In the genomic region with DNA sequence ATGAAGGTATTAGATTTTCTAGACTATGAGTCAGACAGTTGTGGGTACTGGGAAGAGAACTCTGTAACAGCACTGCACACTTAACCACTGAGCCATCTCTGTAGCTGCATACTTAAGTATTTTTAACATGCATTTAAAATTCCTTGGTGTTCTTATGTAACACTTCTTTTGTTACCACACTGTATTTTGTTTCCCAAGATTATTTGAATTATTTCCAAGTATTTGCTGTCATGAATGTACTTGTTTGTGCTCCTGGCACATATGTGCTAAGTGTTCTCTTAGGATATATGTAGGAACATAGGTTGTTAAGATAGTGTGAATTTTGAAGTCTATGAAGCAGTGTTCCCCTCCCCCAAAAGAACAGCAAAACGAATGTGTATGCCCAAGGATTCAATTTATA, we compare ENCODE assay signal across 24 mouse cellular contexts. TPM values are rescaled to one million over a fixed set of nuclear protein-coding genes. Genes with fewer than 3 reads are reported as not detected.
DNase-seq lines count a peak whose midpoint lies in the region; ATAC-seq and TF ChIP-seq lines count a peak whose summit lies in the region.
"Had no signal": no experiment of that assay in that cellular context is flagged by ENCODE, and none has a peak within 500 bp of the region (broad histone marks: within the 10 kb centered on the region; RNA-seq: fewer than 3 reads in every experiment).

No protein-coding gene starts in this region.

- TF ChIP-seq CTCF in lung, postnatal 0 days (IDR thresholded peaks at IDR 0.05): no peak

- TF ChIP-seq EP300 in lung, postnatal 0 days (IDR thresholded peaks at IDR 0.05): 0 out of 2 replicates have a peak, but pooled peaks have one; percentile 15

- H3K9ac ChIP-seq in lung, postnatal 0 days (replicated peaks; ENCODE audit: low read depth): no peak overlapping the region
- H3K9ac ChIP-seq: embryonic facial prominence, embryonic 12.5 days; forebrain, embryonic 12.5 days had no signal

- intact Hi-C loops in gastrocnemius, postnatal 36 days (cut with DNase I): no loop called here

- DNase-seq in lung, postnatal 0 days (ENCODE audit: low spot score): peak; percentile 47
- no peak for DNase-seq in lung, postnatal 14 days
- peak; percentile 62 for DNase-seq in fat pad, adult 2 months (ENCODE audit: extremely low read depth, low read depth, low spot score)
- no peak for DNase-seq in layer of hippocampus, postnatal 10 days (ENCODE audit: low spot score in 2 of 2)
- no peak for DNase-seq in gastrocnemius, postnatal 36 days
- DNase-seq: adrenal gland, adult 8-10 months; adrenal gland, postnatal 14 days; adrenal gland, postnatal 36 days; B cell, adult 2 months; cerebellum, adult 11-12 months; cerebellum, adult 2 months; cerebellum, adult 9-10 months; cerebellum, postnatal 10 days; cerebellum, postnatal 25 days had no signal

- no peaks in the 10 kb centered on the region for H3K4me1 ChIP-seq in lung, postnatal 0 days (ENCODE audit: insufficient read depth, low read depth, low read length)
- H3K4me1 ChIP-seq: embryonic facial prominence, embryonic 12.5 days; forebrain, embryonic 10.5 days; forebrain, embryonic 12.5 days had no signal

- no peak; the same call in 1 of the 2 replicates for ATAC-seq in lung, postnatal 0 days
- ATAC-seq: activated CD4-positive, CD25-positive, alpha-beta regulatory T cell, adult 4 months; CD4-positive, CD25-positive, alpha-beta regulatory T cell, adult 4 months; forebrain, embryonic 14.5 days; forebrain, embryonic 16.5 days; Patski had no signal

- WGBS in lung, postnatal 0 days: 44% methylated on average over 1 of the region's 1 CpGs

- no peaks in the 10 kb centered on the region for H3K27me3 ChIP-seq in lung, postnatal 0 days (replicated peaks; ENCODE audit: insufficient read depth, low read length)
- H3K27me3 ChIP-seq: CH12.LX; embryonic facial prominence, embryonic 12.5 days; forebrain, embryonic 12.5 days; Patski had no signal

- no peaks in the 10 kb centered on the region for H3K36me3 ChIP-seq in lung, postnatal 0 days (ENCODE audit: insufficient read depth, low read length)
- H3K36me3 ChIP-seq: embryonic facial prominence, embryonic 12.5 days had no signal

- no peak overlapping the region for H3K27ac ChIP-seq in lung, postnatal 0 days (ENCODE audit: low read length)
- H3K27ac ChIP-seq: embryonic facial prominence, embryonic 12.5 days; forebrain, embryonic 10.5 days; forebrain, embryonic 12.5 days had no signal

- H3K4me3 ChIP-seq in lung, postnatal 0 days (ENCODE audit: low read depth, low read length): no peak overlapping the region
- H3K4me3 ChIP-seq: embryonic facial prominence, embryonic 12.5 days; forebrain, embryonic 10.5 days; forebrain, embryonic 12.5 days had no signal

- H3K4me2 ChIP-seq in lung, postnatal 0 days (replicated peaks; ENCODE audit: low read depth, low read length): no peak overlapping the region
- H3K4me2 ChIP-seq: embryonic facial prominence, embryonic 12.5 days; forebrain, embryonic 12.5 days had no signal

- no peaks in the 10 kb centered on the region for H3K9me3 ChIP-seq in lung, postnatal 0 days (ENCODE audit: low read length)
- H3K9me3 ChIP-seq: embryonic facial prominence, embryonic 12.5 days; forebrain, embryonic 10.5 days; forebrain, embryonic 12.5 days; G1E had no signal

RNA-seq across cellular contexts. Expression of a gene that starts 10.7 kb away (rescaled TPM):
- 12.5 and 17.3 TPM in 2 replicates for polyA plus RNA-seq in lung, postnatal 0 days (2015; fragmentation: Nextera tagmentation; extraction: Ambion mirVana)
- total RNA-seq in layer of hippocampus, postnatal 10 days (2021): 10 to 100 TPM; 67.5 to 72.2 TPM
- total RNA-seq in gastrocnemius, postnatal 36 days (2021): 1 to 10 TPM; 6.5 to 6.8 TPM

Comparison
In these comparisons a context has a peak if more than half of its experiments do, and no peak if none do; other contexts are left out.
1. DNase-seq: peak in lung, postnatal 0 days (single experiment) and fat pad, adult 2 months (single experiment); none in lung, postnatal 14 days (single experiment), layer of hippocampus, postnatal 10 days (0 of 2) and gastrocnemius, postnatal 36 days (0 of 2).
2. RNA of a gene that starts 10.7 kb away (total RNA-seq): 67.5 to 72.2 TPM in layer of hippocampus, postnatal 10 days; 6.5 to 6.8 TPM in gastrocnemius, postnatal 36 days; every median in the first group is over 4 times any median in the second.